Mouse (Mus musculus) gonadal fat pad, adult 2 months (tissue): ENCODE data around the gene Eef1a2. TPM values are rescaled to one million over a fixed set of nuclear protein-coding genes. Genes with fewer than 3 reads are reported as not detected.

Source experiments
- DNase-seq: peaks from one replicate; pipeline ENCODE4 v3.0.0-alpha.2; 2012; ENCODE audit warnings: low read depth
- polyA plus RNA-seq: library from polyadenylated mRNA; depleted of rRNA; stranded (reverse); fragments of >200 nt; gene quantifications from 2 replicates; pipeline ENCODE4 v1.2.3, GENCODE M21; 2012; rRNA removed

Eef1a2 gene
- polyA plus RNA-seq, 1 experiment: 0.78 TPM

GRCm38 (mm10) chr2:181133837-181134590 lies 22.8 kb downstream of the Eef1a2 start:
- no peak for DNase-seq

DNA sequence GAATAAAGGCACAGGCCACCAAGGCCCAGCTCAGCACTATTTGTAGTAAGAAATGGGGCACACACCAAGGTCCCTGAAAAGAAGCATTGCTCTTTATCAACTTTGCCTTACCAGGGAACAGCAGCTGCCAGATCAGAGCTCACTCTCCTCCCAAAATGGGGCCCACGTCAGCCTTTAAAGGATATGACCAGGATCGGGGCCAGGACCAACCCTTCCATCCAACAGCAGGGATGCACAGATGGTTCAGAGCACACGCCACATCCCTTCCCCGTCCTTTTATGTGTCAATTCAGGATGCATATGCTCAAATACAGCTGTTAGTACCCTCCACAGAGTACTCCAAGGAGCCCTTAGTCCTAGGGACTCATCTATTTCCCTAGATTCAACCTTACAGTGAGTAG lies 26.6 kb downstream of the Eef1a2 start:
- DNase-seq: no peak

- DNase-seq: no peak
Observed at GRCm38 (mm10) chr2:181128963-181129362, 27.9 kb downstream of the Eef1a2 start.

DNA sequence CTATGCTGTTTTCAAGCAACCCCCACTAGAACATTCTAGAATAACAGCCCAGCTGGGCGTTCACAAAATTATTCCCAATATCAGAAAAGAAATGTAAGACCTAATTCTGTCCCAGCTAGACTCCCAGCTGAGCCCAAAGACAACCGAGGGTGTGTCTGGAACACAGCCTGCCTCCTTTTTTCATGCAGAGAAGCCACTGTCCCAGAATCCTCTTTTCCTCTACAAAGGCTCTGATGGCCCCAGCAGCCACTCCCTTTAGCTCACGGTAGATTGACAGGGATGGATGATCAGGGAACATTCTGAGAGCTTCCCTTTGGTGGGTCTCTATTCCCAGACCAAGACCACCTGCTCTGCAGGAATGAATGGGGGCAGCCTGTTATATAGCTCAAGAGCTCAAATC lies 29.0 kb downstream of the Eef1a2 start:
- no peak for DNase-seq

GRCm38 (mm10) chr2:181125726-181126455 lies 30.9 kb downstream of the Eef1a2 start:
- DNase-seq: no peak

DNA sequence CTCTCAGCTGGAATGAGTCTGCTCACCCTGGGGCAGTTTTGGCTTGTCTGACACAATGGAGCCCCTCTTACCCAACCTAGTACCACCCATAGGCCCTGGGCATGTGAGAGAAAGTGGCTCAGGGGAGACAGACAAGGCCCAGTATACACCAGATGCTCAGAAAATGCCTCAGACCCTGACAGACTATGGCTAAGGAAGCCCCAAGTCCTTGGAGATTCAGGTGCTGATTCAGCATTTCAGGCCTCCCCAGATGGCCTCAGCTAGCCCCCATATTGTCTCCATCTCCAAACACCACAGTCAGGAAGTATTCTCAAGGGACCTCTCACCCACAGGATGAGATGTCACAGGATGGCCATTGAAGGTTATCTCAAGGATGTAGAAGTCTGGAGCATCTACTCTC lies 34.2 kb downstream of the Eef1a2 start:
- DNase-seq: no peak

DNA sequence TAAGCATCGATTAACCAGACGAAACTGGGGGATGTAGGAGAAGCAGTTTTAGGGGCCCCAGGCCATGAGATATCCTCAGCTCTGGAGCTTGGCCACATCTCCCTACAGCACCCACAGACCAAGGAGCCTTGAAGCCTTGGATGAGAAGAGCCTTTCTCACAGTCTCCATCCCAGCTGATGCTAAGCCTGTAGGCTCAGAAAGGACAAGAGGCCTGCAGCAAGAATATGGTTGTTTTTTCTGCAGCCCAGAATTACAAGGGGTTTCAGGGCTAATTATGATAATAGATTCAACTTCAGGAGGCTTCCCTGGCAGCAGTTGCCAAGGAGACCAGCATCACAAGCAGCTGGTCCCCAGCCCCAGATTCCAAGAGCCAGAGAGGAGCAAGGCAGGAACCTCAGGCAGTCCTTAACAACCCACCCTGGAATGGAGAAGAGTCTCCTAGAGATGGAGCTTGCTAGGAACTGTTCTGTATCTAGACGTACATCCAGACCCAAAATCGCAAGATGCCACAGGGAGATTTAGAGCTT lies 35.8 kb downstream of the Eef1a2 start:
- no peak for DNase-seq

- no peak for DNase-seq
Observed at GRCm38 (mm10) chr2:181119952-181120351, 36.9 kb downstream of the Eef1a2 start.

GRCm38 (mm10) chr2:181116436-181116835 lies 40.4 kb downstream of the Eef1a2 start:
- no peak for DNase-seq

- no peak for DNase-seq
Observed at GRCm38 (mm10) chr2:181115367-181115766, 41.4 kb downstream of the Eef1a2 start.

DNA sequence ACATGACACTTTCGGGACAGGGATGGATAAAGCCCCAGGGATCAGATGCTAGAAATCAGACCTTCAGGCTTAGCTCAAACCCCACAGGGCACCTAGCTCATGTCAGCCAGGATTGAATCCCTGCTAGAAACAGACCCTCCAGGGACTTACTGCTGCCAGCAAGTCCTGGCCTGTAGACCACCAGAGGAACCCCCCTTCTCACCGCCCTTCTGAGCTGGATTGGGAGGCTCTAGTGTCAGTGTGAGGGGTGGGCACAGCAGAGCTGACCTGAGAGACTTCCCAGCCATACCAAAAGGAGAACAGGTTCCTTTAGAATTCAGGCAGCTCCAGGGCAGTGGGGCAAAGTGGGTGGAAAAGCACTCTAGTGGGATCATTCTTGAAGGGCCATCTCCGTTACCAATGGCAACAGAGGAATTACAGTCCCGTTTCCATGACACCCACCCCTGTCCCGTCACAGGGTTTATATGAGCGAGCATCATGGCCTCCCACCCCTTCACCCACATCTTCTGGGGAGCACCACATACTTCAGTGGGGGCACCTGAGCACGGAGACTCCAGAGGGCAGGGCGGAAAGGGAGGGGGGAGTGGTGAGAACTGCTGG lies 43.0 kb downstream of the Eef1a2 start:
- no peak for DNase-seq

DNA sequence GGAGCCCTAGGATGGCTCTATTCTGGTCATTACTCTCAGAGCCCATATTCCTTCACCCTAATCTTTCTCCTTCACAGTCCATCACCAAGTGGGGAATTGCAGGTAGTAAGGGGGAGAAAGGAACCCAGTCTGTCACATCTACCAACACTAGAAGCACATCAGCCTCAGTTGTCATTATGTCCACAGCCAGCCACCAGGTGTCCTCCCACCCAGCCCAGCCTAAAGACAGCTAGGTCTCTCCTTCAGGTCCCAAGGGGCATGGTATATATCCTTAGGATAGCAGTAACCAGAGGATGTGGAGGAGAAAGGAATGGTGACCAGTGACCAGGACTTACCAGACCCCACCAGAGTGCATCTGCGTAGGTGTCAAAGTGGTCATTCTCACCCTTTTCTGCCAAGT lies 45.1 kb downstream of the Eef1a2 start:
- DNase-seq: no peak

GRCm38 (mm10) chr2:181104111-181104510 lies 52.7 kb downstream of the Eef1a2 start:
- DNase-seq: no peak

GRCm38 (mm10) chr2:181102161-181102560 lies 54.7 kb downstream of the Eef1a2 start:
- no peak for DNase-seq

DNA sequence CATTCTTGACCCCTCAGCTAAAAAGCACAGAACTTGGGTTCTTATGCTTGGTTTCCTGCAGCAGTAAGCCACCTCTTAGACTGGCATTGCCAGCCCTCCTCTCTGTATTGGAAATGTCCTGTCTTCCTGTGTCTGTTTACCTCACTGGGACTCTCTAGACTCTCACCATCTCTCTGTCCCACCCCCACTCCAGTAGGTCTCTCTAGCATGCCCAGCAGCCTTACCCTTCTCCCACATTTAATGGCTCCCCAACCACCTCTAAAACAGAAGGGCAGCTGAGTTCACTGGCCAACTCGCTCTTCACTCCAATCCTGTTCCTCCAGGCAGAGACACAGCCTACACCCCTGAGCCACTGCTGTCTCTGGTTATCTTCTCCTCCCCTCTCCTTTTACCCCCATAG lies 55.2 kb downstream of the Eef1a2 start:
- no peak for DNase-seq

DNA sequence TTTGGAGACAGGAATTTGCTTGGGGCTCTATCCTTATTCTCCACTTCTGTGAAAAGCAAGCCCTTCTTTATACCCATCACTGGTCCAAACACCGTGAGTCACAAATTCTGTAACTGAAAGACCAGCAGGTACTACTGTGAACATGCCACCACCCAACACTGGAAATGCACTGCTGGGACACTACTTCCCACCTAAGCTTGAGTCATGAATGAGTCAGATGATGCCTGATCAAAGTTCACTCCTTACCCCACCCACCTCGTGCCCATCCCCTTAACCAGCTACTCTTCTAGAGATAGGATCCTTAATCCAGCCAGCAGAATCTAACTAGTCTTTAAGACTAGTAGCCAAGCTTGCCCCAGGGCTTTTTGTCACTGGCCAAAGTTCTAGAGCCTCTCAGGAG lies 56.7 kb downstream of the Eef1a2 start:
- DNase-seq: no peak

Other genes starting within 250 kb of the Eef1a2 start
- 42.2 and 45.4 TPM in 2 replicates for gene Ythdf1, start 236.1 kb downstream of the Eef1a2 start, polyA plus RNA-seq
- 0.09 TPM in 1 of 2 replicates, not detected in the other for gene Birc7, start 228.0 kb downstream of the Eef1a2 start, polyA plus RNA-seq
- 28.8 and 29.0 TPM in 2 replicates for gene Nkain4, start 202.3 kb downstream of the Eef1a2 start, polyA plus RNA-seq
- 85.3 and 109 TPM in 2 replicates for gene Arfgap1, start 189.8 kb downstream of the Eef1a2 start, polyA plus RNA-seq
- gene Col20a1, start 170.5 kb downstream of the Eef1a2 start, polyA plus RNA-seq: 1.4 and 1.5 TPM in 2 replicates
- gene Chrna4, start 113.5 kb downstream of the Eef1a2 start, polyA plus RNA-seq: 0.07 and 0.15 TPM in 2 replicates
- 0.07 and 0.13 TPM in 2 replicates for gene Kcnq2, start 21.7 kb downstream of the Eef1a2 start, polyA plus RNA-seq
- 96.9 and 106 TPM in 2 replicates for gene Ppdpf, start 30.2 kb upstream of the Eef1a2 start, polyA plus RNA-seq
- 0.05 and 0.10 TPM in 2 replicates for gene Ptk6, start 45.8 kb upstream of the Eef1a2 start, polyA plus RNA-seq
- gene Srms, start 56.2 kb upstream of the Eef1a2 start, polyA plus RNA-seq: 0.81 and 1.2 TPM in 2 replicates
- gene Fndc11, start 63.0 kb upstream of the Eef1a2 start, polyA plus RNA-seq: 1.8 and 2.7 TPM in 2 replicates
- 12.1 and 15.8 TPM in 2 replicates for gene Helz2, start 85.0 kb upstream of the Eef1a2 start, polyA plus RNA-seq
- 13.5 and 14.6 TPM in 2 replicates for gene Gmeb2, start 131.0 kb upstream of the Eef1a2 start, polyA plus RNA-seq
- 0.12 and 0.14 TPM in 2 replicates for gene Stmn3, start 157.5 kb upstream of the Eef1a2 start, polyA plus RNA-seq
- 43.5 and 57.6 TPM in 2 replicates for gene Rtel1, start 162.7 kb upstream of the Eef1a2 start, polyA plus RNA-seq
- gene Zgpat, start 207.9 kb upstream of the Eef1a2 start, polyA plus RNA-seq: 35.0 and 35.7 TPM in 2 replicates
- 33.4 and 37.9 TPM in 2 replicates for gene Arfrp1, start 208.4 kb upstream of the Eef1a2 start, polyA plus RNA-seq
- 38.2 and 50.2 TPM in 2 replicates for gene Lime1, start 223.1 kb upstream of the Eef1a2 start, polyA plus RNA-seq